Mouse (Mus musculus) gastrocnemius, postnatal 25 days (tissue): ENCODE data around the gene Zfp994. TPM values are rescaled to one million over a fixed set of nuclear protein-coding genes. Genes with fewer than 3 reads are reported as not detected.
"Not testable (repeated sequence)": the region's sequence is repeated elsewhere in the genome, so short reads cannot be mapped to it uniquely, and the experiment has no call there.

ENCODE experiments used
- DNase-seq: peaks from one replicate; pipeline ENCODE4 v3.0.0; 2022
- long read RNA-seq, 2 experiments: library from polyadenylated mRNA; stranded (forward); transcript quantifications; one replicate each; pipeline ENCODE4 v2.0.0; 2021
- total RNA-seq, 2 experiments: library from RNA; stranded (reverse); gene quantifications; 1 replicate in 1 of 2; 2 replicates in 1 of 2; pipeline ENCODE4 v1.2.3; 2021

Gene Zfp994
- total RNA-seq: 1 to 10 TPM; 1.7 to 1.9 TPM
- long read RNA-seq, experiment 1: 0 reads
- long read RNA-seq, experiment 2, full-length matches to known transcripts: 2 of 6 reads
- long read RNA-seq, experiment 2, partial matches to known transcripts: 1 of 6 reads
- long read RNA-seq, experiment 2, other reads (novel, unspliced or antisense): 3 of 6 reads

- peak; percentile 89 for DNase-seq
Measured at GRCm38 (mm10) chr17:22225422-22226012, at the start of gene Zfp994. Gene Zfp994, minus strand, starts transcription at chr17:22225616.

GRCm38 (mm10) chr17:22230701-22231100 lies 5.3 kb upstream of the Zfp994 start:
- not testable (repeated sequence) for DNase-seq

- DNase-seq: not testable (repeated sequence)
Measured at GRCm38 (mm10) chr17:22225015-22225414, 401 bp downstream of the Zfp994 start.

- peak; percentile 48 for DNase-seq
Measured at GRCm38 (mm10) chr17:22165722-22166294, 59.6 kb downstream of the Zfp994 start, which contains the start of gene Zfp947. Gene Zfp947, minus strand, starts transcription at chr17:22166190.

- DNase-seq: not testable (repeated sequence)
Measured at GRCm38 (mm10) chr17:22165304-22165703, 60.1 kb downstream of the Zfp994 start.

GRCm38 (mm10) chr17:22153951-22154350 lies 71.5 kb downstream of the Zfp994 start:
- not testable (repeated sequence) for DNase-seq

Other genes with a start within 250 kb of the Zfp994 start
- gene Zfp947, start 59.4 kb downstream of the Zfp994 start, total RNA-seq: under 1 TPM; 0.38 to 0.67 TPM
- 1 to 10 TPM; 6.5 to 6.8 TPM for gene CT030661.1, start 89.2 kb upstream of the Zfp994 start, total RNA-seq
- gene Zfp944, start 135.8 kb upstream of the Zfp994 start, total RNA-seq: 1 to 10 TPM; 4.0 to 5.1 TPM
- 1 to 10 TPM; 5.4 to 6.5 TPM for gene Zfp758, start 135.8 kb upstream of the Zfp994 start, total RNA-seq
- gene Zfp946, start 198.6 kb upstream of the Zfp994 start, total RNA-seq: 1 to 10 TPM; 3.1 to 3.9 TPM